Mouse (Mus musculus): ENCODE results near the gene Ubxn11. TPM values are rescaled to one million over a fixed set of nuclear protein-coding genes. Genes with fewer than 3 reads are reported as not detected.
"Not testable (repeated sequence)": the region's sequence is repeated elsewhere in the genome, so short reads cannot be mapped to it uniquely, and the experiment has no call there.

Gene Ubxn11
- polyA plus RNA-seq, 1 experiment from 2014 or later = 9.6 TPM

DNA sequence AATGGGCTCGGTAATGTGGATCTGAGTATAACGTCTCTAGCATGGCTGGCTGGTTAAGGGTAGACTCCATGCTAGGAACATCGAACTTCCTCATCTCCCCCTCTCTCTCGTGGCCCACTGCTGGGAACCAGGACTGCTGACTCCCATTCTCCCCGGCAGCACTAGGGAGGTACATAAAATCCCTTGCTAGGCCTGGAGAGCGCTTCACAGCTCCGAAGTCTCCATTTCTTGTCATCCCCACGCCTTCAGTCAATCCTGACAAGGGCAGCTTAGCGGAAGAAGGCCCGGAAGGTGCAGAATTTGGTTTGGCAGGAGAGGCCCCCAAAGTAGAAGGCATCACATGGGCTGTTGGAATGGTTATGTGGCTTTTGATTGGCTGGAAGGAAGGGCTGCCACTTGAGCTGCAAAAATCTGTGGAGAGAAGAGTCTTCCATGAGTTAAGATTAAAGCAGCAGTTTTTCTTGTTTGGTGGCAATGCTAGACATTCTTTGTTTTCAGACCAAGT lies 53.6 kb downstream of the Ubxn11 start:
- no peak overlapping the region for H3K4me3 ChIP-seq (replicated peaks)
- WGBS = 91% methylated on average over 10 of the region's 10 CpGs
- H3K4me1 ChIP-seq (replicated peaks) = no peaks in the 10 kb centered on the region
- no peak overlapping the region for H3K9ac ChIP-seq (replicated peaks)
- H3K9me3 ChIP-seq = no peaks in the 10 kb centered on the region
- no peak overlapping the region for H3K27ac ChIP-seq
- ATAC-seq (ENCODE audit: insufficient number of reproducible peaks, insufficient read depth, low FRiP score, low TSS enrichment, low read depth) = no peak
- H3K27me3 ChIP-seq = no peaks in the 10 kb centered on the region; the same call in 1 of the 2 replicates
- H3K4me2 ChIP-seq = no peak overlapping the region
- H3K36me3 ChIP-seq = peaks cover 47% of the 10 kb centered on the region

DNA sequence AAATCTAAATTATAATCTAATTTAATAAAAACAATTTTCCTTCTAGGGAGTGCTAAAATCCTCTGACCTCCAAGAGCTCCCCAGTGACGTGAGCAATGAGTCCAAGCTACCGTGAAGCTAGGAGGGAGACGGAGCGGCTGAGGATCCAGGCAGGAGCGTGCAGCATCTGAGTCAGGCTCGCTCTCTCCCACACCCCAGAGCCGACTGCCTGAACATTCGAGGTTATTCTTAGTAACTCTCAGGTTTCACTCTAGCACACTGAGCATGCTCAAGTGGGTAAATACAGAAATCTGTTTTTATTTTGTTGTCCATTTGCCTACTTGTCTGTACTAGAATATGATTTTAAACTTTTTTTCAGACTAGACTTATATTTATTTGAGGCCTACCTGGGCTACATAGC lies 54.4 kb downstream of the Ubxn11 start:
- no peak overlapping the region for H3K4me3 ChIP-seq (replicated peaks)
- no peak for ATAC-seq (ENCODE audit: insufficient number of reproducible peaks, insufficient read depth, low FRiP score, low TSS enrichment, low read depth)
- WGBS = 53% methylated on average over 8 of the region's 8 CpGs
- H3K27ac ChIP-seq = no peak overlapping the region
- peaks cover 40% of the 10 kb centered on the region for H3K36me3 ChIP-seq
- no peaks in the 10 kb centered on the region; the same call in 1 of the 2 replicates for H3K27me3 ChIP-seq
- no peak overlapping the region for H3K9ac ChIP-seq (replicated peaks)
- H3K4me1 ChIP-seq (replicated peaks) = no peaks in the 10 kb centered on the region
- no peak overlapping the region for H3K4me2 ChIP-seq
- no peaks in the 10 kb centered on the region for H3K9me3 ChIP-seq

GRCm38 (mm10) chr4:134157558-134157957 lies 55.2 kb downstream of the Ubxn11 start:
- H3K9ac ChIP-seq (replicated peaks) = no peak overlapping the region
- no peak overlapping the region for H3K4me3 ChIP-seq (replicated peaks)
- H3K9me3 ChIP-seq = no peaks in the 10 kb centered on the region
- ATAC-seq (ENCODE audit: insufficient number of reproducible peaks, insufficient read depth, low FRiP score, low TSS enrichment, low read depth) = no peak
- peaks cover 31% of the 10 kb centered on the region for H3K36me3 ChIP-seq
- no peak overlapping the region for H3K4me2 ChIP-seq
- 90% methylated on average over 2 of the region's 2 CpGs for WGBS
- no peak overlapping the region for H3K27ac ChIP-seq
- no peaks in the 10 kb centered on the region; the same call in 1 of the 2 replicates for H3K27me3 ChIP-seq
- no peaks in the 10 kb centered on the region for H3K4me1 ChIP-seq (replicated peaks)

GRCm38 (mm10) chr4:134158774-134159173 lies 56.4 kb downstream of the Ubxn11 start:
- no peaks in the 10 kb centered on the region for H3K4me1 ChIP-seq (replicated peaks)
- H3K4me3 ChIP-seq (replicated peaks) = no peak overlapping the region
- no peak for ATAC-seq (ENCODE audit: insufficient number of reproducible peaks, insufficient read depth, low FRiP score, low TSS enrichment, low read depth)
- WGBS = 78% methylated on average over 6 of the region's 6 CpGs
- no peaks in the 10 kb centered on the region; the same call in 1 of the 2 replicates for H3K27me3 ChIP-seq
- H3K36me3 ChIP-seq = peaks cover 19% of the 10 kb centered on the region; the same call in 1 of the 2 replicates
- H3K9ac ChIP-seq (replicated peaks) = no peak overlapping the region
- H3K9me3 ChIP-seq = no peaks in the 10 kb centered on the region
- no peak overlapping the region for H3K27ac ChIP-seq
- H3K4me2 ChIP-seq = no peak overlapping the region

DNA sequence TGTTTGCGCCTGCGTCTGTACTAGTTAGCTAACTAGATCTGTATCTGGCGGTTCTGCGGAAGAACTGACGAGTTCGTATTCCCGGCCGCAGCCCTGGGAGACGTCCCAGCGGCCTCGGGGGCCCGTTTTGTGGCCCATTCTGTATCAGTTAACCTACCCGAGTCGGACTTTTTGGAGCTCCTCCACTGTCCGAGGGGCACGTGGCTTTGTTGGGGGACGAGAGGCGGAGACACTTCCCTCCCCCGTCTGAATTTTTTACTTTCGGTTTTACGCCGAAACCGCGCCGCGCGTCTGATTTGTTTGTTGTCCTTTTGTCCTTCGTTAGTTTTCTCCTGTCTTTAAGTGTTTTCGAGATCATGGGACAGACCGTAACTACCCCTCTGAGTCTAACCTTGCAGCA lies 57.7 kb downstream of the Ubxn11 start:
- not testable (repeated sequence) for H3K27me3 ChIP-seq; ATAC-seq (ENCODE audit: insufficient number of reproducible peaks, insufficient read depth, low FRiP score, low TSS enrichment, low read depth); H3K9me3 ChIP-seq; H3K27ac ChIP-seq; H3K4me1 ChIP-seq (replicated peaks)
- Histone ChIP-seq H3K36me3 (peaks cover 13% of the 10 kb centered on the region), H3K9ac (replicated peaks) (0 out of 2 replicates have a peak overlapping the region, but pooled peaks have one; percentile 31), H3K4me3 (replicated peaks) (peak overlapping the region; percentile 50), H3K4me2 (peak overlapping the region; percentile 54)
- WGBS = 12% methylated on average over 30 of the region's 30 CpGs

DNA sequence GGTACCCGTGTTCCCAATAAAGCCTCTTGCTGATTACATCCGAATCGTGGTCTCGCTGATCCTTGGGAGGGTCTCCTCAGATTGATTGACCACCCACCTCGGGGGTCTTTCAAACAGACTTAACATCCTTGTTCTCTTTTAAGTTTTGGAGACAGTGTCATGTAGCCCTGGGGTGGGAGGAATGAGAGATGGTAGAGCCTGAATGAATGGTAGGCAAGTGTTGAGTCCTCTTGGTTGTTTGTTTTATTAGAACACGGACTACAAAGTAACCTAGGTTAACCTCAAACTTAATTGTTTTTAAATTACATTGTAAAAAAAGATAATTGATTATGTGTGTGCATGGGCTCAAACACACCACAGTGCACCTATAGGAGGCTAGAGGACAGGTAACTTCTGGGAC lies 62.2 kb downstream of the Ubxn11 start:
- Histone ChIP-seq H3K4me1 (replicated peaks) (0 out of 2 replicates have a peak, but pooled peaks cover 2% of the 10 kb centered on the region), H3K9me3 (no peaks in the 10 kb centered on the region), H3K4me3 (replicated peaks) (no peak overlapping the region), H3K4me2 (no peak overlapping the region), H3K36me3 (peaks cover 28% of the 10 kb centered on the region), H3K27me3 (no peaks in the 10 kb centered on the region), H3K27ac (no peak overlapping the region), H3K9ac (replicated peaks) (no peak overlapping the region)
- no peak for ATAC-seq (ENCODE audit: insufficient number of reproducible peaks, insufficient read depth, low FRiP score, low TSS enrichment, low read depth)
- WGBS = 93% methylated on average over 5 of the region's 6 CpGs

DNA sequence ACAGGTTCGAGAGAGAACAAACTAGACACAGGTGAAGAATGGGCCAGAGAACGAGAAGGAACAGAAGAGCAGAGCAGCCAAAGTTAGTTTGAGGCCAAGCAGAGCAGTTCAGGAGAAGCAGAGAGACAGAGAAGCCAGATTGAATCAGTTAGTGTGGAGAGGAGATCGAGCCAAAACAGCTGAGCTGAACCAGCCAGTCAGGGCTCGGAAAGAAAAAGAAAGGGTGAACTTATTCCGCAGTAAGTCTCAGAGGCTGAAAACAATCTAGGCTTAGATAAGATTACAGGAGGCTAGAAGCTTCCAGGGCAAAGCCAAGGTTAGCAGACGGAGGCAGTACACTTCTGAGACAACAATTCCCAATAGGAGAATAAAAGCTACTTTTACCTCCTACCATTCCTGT lies 62.7 kb downstream of the Ubxn11 start:
- ATAC-seq (ENCODE audit: insufficient number of reproducible peaks, insufficient read depth, low FRiP score, low TSS enrichment, low read depth) = no peak
- Histone ChIP-seq H3K4me1 (replicated peaks) (0 out of 2 replicates have a peak, but pooled peaks cover 2% of the 10 kb centered on the region), H3K4me2 (no peak overlapping the region), H3K36me3 (peaks cover 28% of the 10 kb centered on the region), H3K9me3 (no peaks in the 10 kb centered on the region), H3K4me3 (replicated peaks) (no peak overlapping the region), H3K27me3 (no peaks in the 10 kb centered on the region), H3K9ac (replicated peaks) (no peak overlapping the region), H3K27ac (no peak overlapping the region)
- 74% methylated on average over 6 of the region's 6 CpGs for whole genome bisulfite sequencing

DNA sequence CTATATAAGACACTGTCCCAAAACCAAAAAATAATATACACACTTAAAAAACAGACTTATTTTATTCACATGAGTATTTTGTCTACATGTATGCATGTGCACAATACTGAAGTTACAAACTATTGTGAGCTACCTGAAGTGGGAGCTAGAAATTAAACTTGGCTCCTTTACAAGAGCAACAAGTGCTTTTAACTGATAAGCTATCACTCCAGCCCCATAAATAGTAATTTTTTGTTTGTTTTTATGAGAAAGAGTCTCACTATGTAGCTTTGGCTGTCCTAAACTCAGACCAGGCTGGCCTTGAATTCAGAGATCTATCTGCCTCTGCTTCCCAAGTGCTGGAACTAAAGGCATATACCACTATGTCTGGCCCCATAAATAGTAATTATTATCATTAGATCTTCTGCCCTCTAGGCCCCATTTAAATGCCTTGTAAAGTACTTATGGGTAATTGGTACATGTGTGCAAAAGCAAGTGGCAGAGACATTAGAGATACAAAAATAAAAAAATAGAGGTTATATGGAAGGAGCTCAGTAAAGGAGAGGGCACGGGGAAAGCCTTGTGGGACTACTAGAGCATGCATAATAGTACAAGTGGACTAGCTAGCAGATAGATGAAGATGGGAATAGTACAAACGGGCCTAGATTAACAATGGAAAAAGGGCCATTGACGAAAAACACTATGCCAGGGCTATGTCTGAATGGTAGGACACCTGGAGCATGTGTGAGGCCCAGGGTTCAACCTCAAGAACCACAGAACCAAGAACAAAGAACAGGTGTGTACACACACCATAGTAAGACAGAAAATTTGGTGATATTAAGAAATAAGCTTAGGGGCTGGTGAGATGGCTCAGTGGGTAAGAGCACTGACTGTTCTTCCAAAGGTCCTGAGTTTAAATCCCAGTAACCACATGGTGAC lies 63.4 kb downstream of the Ubxn11 start:
- H3K9me3 ChIP-seq = no peaks in the 10 kb centered on the region
- H3K36me3 ChIP-seq = peaks cover 28% of the 10 kb centered on the region
- no peak overlapping the region for H3K9ac ChIP-seq (replicated peaks)
- no peak overlapping the region for H3K4me3 ChIP-seq (replicated peaks)
- no peaks in the 10 kb centered on the region for H3K27me3 ChIP-seq
- WGBS = 91% methylated on average over 3 of the region's 3 CpGs
- 0 out of 2 replicates have a peak, but pooled peaks cover 2% of the 10 kb centered on the region for H3K4me1 ChIP-seq (replicated peaks)
- ATAC-seq (ENCODE audit: insufficient number of reproducible peaks, insufficient read depth, low FRiP score, low TSS enrichment, low read depth) = no peak
- no peak overlapping the region for H3K4me2 ChIP-seq
- no peak overlapping the region for H3K27ac ChIP-seq

GRCm38 (mm10) chr4:134166906-134167305 lies 64.5 kb downstream of the Ubxn11 start:
- H3K27ac ChIP-seq = no peak overlapping the region
- H3K9ac ChIP-seq (replicated peaks) = no peak overlapping the region
- 0 out of 2 replicates have a peak, but pooled peaks cover 2% of the 10 kb centered on the region for H3K4me1 ChIP-seq (replicated peaks)
- no peaks in the 10 kb centered on the region for H3K27me3 ChIP-seq
- ATAC-seq (ENCODE audit: insufficient number of reproducible peaks, insufficient read depth, low FRiP score, low TSS enrichment, low read depth) = no peak
- H3K9me3 ChIP-seq = no peaks in the 10 kb centered on the region
- 97% methylated on average over 3 of the region's 3 CpGs for WGBS
- H3K4me3 ChIP-seq (replicated peaks) = no peak overlapping the region
- no peak overlapping the region for H3K4me2 ChIP-seq
- peaks cover 35% of the 10 kb centered on the region for H3K36me3 ChIP-seq

DNA sequence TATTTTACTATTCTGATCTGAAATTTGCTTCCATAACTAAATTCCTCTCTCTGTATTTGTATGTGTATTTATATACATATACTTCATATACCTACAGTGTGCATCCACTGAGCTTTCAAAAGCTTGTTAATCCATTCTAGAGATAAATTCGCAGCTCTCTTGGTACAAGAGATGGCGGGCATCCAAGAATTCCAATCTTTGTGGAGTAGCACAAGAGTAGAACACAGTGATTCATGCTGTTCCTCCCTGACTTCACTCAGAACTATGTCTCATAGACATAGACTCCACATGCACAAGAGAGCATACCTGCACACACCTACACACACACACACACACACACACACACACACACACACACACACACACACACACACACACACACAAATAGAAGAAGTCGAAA lies 70.0 kb downstream of the Ubxn11 start:
- no peak overlapping the region for H3K4me2 ChIP-seq
- no peaks in the 10 kb centered on the region for H3K4me1 ChIP-seq (replicated peaks)
- no peaks in the 10 kb centered on the region for H3K27me3 ChIP-seq
- H3K4me3 ChIP-seq (replicated peaks) = no peak overlapping the region
- no peaks in the 10 kb centered on the region for H3K9me3 ChIP-seq
- H3K9ac ChIP-seq (replicated peaks) = no peak overlapping the region
- peaks cover 14% of the 10 kb centered on the region; the same call in 1 of the 2 replicates for H3K36me3 ChIP-seq
- WGBS = 88% methylated on average over 2 of the region's 3 CpGs
- H3K27ac ChIP-seq = no peak overlapping the region
- ATAC-seq (ENCODE audit: insufficient number of reproducible peaks, insufficient read depth, low FRiP score, low TSS enrichment, low read depth) = no peak
